Mouse (Mus musculus) embryo, embryonic 9.5 days (tissue): ENCODE results near the gene Ank3.
A peak's percentile ranks its signal among the peaks of the same experiment; 100 is the strongest.

Source experiments
- DNase-seq: peaks from one replicate; pipeline ENCODE4 v3.0.0-alpha.2; 2017; ENCODE audit errors: extremely low spot score

Gene Ank3

DNA sequence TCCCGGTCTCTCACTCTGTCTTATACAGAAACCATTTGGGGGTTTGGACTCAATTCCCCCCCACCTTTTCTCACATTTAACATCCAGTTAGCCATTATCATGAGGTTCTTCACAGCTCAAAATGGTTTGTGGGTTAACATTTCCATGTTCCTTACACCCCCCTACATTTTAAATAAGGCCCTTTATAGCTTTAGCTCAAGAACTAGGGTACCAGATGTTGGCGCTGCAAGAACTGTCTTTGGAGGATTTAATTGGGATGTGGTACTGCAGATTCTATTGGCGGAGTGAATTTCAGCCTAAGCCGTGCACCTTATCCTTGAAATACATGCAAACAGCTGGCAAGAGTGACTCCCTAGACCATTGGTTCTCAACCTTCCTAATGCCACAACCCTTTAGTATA is 261.2 kb downstream of the Ank3 start:
- DNase-seq, result no peak

GRCm38 (mm10) chr10:69662338-69662737 is 263.8 kb downstream of the Ank3 start:
- peak; percentile 79 for DNase-seq

- DNase-seq, result no peak
Measured at GRCm38 (mm10) chr10:69667482-69667881, 268.9 kb downstream of the Ank3 start.

DNA sequence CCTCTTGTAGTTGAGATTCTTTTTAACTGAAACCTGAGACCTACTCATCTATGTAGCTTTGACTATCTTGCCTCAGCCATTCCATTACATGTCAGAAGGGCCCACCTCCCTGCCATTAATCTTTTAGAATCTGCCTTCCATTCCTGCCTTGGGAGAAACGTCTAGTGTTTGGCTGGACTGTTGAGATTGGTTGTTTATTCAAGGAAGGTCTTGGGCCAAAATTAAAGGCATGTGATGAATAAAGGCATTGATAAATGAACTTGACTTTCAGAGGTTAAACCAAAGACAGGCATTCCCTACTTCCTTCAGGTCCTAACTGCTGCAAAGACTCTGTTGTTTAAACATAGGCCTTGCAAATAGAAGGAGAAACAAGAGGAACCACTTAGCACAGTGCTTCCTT is 271.9 kb downstream of the Ank3 start:
- no peak for DNase-seq

- no peak for DNase-seq
Measured at GRCm38 (mm10) chr10:69670959-69671358, 272.4 kb downstream of the Ank3 start.

GRCm38 (mm10) chr10:69671505-69671904 is 272.9 kb downstream of the Ank3 start:
- no peak for DNase-seq

DNA sequence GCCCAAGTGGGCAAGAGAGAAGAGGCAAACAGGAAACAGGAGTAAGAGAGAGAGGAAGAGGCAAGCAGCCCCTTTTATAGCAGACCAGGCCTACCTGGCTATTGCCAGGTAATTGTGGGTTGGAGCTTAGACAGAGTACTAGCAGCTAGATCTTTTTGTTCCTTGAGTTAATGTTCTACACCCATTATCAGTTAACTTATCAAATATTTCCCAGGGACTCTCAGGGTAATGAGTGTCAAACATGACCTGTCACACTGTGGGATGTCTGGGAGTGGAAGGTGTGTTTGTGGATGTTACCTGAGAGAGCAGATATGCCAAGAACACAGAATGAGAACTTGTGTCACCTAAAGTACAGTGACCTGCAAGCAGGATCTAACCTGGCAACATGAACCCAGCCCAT is 274.0 kb downstream of the Ank3 start:
- no peak for DNase-seq

- no peak for DNase-seq
Measured at GRCm38 (mm10) chr10:69678230-69678629, 279.7 kb downstream of the Ank3 start.

DNA sequence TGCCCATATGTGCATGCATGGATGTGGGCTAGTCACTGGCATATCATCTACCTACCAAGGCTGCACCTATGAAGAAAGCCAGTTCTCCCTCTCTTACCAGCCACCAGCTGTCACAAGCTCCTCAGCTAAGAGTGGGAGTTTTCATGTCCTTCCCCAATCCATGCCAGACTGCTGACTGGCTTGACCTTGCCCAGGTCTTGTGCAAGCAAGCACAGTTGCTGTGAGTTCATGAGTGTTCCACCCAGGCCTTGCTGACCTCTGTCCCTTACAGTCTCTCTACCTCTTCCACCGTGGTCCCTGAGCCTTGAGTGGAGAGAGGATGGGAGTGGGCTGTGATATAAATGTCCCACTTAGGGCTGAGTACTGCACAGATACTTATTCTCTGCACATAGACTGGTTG is 287.8 kb downstream of the Ank3 start:
- no peak for DNase-seq

GRCm38 (mm10) chr10:69689096-69689495 is 290.5 kb downstream of the Ank3 start:
- DNase-seq, result no peak

DNA sequence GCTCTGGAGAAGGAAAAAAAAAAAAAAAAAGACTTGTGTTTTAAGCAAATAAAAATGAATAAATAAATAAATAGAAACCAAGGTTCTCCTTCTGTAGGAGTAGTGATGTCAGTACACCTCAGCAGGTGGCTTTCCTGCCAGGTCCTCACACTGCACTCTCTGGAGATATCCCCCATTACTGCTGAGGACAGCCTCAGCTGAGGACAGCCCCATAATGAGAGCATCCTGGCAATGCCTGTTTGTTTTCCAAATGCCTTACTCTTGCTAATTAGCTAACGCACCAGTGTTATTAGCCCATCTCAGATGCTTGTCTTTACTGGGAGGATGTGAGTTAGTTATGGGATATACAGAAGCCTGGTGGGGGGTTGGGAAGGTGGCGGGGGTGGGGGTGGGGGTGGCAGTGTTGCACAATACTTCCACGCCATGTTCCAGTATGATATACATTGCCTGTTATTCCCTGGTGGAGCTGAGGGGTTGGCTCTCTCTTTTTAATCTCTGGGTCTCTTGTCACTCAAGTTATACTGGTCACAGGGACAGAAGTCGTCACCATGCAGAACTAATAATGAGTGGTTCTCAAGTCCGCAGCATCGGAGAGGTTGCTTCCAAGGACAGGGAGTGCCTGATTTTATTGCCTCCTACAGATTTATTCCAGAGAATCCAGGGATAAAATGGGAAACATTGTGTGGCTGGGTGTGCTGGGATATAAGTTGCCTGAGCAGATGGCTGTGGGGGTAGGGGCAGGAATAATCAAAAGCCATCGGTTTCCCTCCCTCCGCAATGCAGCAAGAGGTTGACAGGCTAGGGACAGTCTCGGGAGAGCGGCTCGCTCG is 291.8 kb downstream of the Ank3 start:
- DNase-seq, result no peak

DNA sequence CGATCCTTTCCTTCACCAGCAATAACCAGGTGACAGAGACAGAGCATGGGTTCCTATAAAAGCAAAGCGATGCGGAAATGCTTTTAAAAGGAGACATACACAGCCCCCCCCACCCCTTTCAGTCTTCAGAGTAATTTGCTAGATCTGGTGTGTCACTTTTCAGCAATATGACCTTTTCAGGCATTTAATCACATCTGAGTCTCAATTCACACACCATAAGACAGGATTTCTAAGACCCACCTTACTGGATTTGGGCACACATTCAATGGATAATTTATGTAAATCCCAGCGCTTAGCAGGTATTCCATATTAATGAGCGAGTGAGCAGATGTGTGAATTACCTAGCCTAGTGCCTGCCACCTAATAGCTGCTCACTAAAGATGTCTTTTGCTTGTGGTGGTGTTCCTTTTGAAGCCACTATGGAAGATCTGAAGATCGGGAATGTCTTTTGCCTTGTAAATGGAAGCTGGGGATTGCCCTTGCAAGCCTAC is 292.4 kb downstream of the Ank3 start:
- no peak for DNase-seq

DNA sequence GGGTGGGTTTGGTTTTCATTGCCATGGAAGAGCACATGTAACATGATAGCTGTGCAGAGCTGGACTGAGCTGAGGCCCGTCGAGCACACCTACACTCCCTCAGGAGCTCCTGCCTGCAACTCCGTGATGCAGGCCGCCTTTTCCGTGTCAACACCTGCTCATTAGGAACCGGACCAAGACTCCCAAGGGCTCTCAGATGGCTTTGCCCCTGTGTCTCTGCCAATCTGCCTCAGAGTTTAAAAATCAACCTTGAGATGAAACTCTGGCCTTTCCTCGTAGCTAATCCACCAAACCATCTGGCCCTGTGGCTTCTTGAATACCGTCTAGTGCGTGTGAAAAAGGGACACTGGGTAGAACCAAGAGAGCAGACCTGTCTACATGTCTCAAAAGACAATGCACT is 297.4 kb downstream of the Ank3 start:
- no peak for DNase-seq

DNA sequence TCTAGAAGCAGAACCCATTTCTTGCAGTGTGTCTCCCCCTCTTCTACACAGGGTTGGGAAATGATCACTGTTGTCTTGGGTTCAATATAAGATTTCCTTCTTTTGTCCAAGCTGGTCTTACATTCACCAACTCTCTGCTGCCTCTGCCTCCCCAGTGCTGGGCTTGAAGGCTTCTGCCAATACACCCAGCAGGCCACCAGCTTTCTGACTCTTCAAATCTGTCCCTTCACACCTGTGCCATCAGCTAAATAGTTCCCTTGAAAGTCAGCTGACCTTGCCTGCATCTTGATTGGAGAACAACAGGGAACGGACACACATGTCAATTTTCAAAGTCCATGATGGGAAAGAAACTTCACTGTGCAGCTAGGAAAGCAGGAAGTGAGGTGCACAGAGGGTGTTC is 300.1 kb downstream of the Ank3 start:
- no peak for DNase-seq

DNA sequence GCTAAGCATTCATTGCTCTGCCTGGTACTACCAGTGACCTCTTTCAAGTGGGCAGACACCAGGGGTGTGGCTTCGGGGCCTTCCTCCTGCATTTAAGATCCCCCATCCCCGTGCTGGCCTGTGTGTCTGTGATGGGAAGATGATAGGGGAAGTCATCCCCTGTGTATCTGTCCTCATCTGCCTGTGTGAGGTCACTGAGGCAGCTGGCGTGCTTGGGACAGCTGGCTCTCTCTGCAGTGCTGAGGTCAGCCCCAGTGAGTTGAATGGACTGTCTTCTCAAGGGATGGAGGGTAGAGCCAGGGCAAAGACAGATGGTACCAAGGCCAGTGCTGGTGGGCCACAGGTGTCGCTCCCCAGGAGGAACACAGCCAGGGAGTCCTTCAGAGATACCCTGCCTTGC is 302.7 kb downstream of the Ank3 start:
- no peak for DNase-seq

GRCm38 (mm10) chr10:69705806-69706768 is 307.5 kb downstream of the Ank3 start:
- peak; percentile 35 for DNase-seq

DNA sequence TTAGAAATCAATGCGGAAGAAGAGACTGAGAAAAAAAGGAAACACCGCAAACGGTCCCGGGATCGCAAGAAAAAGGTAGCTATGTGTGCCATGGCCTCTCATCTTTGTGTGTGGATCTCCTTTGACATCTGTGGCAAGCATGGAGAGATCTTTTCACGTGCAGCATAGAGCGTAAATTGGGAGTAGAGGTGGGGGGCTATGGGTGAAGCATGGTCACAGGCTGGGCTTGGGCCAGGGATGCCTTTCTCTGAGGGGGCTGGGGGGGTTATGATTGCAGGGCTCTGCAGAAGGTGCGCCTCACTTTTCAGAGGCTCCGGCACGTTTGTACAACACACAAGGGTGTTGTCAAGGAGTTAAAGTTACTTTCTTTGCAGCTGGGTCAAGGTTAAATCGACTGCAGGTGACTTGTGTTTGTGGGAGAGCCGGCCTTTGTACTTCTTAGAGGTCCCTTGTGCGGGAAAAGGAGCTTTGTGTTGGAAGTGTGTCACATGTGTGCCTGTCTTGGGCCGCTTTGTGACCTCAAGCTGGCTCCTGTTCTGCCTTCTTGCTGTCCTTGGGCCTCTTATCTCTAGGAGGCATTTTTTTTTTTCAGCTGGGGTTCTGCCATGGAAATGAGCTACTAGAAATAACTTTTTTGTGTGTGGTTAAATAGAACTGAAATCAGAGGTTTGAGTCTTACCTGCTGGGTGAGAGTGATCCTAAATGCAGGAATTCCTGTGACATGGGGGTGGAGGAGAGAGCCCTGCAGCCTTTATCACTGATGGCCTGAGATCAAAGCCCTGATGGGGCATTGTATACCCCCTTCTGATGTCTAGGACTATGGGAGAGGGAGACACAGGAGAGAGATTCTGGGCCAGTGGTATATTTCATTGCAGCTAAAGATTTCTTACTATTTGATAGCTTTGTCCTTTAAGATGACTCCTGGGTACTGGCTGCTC is 308.5 kb downstream of the Ank3 start:
- peak; percentile 9 for DNase-seq

- no peak for DNase-seq
Measured at GRCm38 (mm10) chr10:69707844-69708550, 309.4 kb downstream of the Ank3 start.

GRCm38 (mm10) chr10:69709631-69710030 is 311.1 kb downstream of the Ank3 start:
- DNase-seq, result no peak

DNA sequence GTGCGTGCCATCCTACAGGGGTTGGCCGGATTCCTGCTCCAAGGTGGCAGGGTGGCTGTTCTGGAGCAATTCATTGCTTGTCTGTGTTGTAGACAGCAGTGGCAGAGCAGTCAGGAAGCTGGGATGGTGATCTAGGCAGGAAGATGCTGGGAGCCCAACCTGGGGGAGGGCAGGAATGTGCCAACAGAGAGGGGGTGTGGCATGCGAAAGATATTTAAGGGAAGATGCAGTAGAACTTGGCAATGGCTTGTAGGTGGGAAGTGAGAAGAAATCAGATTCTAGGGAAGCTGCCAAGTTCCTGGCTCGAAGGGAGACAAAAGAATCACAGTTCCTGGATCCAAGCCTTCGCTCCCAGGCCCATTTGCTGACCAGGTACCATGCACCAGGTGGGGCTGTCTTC is 312.2 kb downstream of the Ank3 start:
- no peak for DNase-seq

- DNase-seq, result no peak
Measured at GRCm38 (mm10) chr10:69716907-69717306, 318.3 kb downstream of the Ank3 start.
